Mouse (Mus musculus) T-cell, adult 2 months (primary cell): ENCODE measurements around the gene Tpm1.

Experiments used
- DNase-seq: peaks from one replicate; pipeline ENCODE4 v3.0.0; 2022; ENCODE audit warnings: low spot score

Tpm1 gene

GRCm38 (mm10) chr9:66985377-66985776 lies 63.8 kb downstream of the Tpm1 start:
- DNase-seq = peak; percentile 59

GRCm38 (mm10) chr9:66982085-66982484 lies 67.1 kb downstream of the Tpm1 start:
- no peak for DNase-seq

DNA sequence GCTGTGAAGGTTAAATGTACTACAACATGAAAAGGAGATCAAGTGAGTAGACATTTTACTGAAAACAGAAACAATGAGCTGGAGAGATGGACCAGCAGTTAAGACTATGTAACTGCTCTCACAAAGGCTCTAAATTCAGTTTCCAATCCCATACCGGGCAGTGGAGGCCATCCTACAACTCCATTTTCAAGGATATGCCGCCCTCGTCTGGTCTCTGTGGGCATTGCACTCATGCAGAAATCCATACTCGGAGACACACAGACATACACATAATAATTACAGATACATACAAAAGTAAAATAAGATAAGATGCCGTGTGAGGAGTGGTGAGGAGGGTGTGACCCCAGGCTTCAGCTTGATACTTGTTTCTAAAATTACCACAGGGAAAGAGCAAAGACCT lies 68.7 kb downstream of the Tpm1 start:
- peak; percentile 58 for DNase-seq

DNA sequence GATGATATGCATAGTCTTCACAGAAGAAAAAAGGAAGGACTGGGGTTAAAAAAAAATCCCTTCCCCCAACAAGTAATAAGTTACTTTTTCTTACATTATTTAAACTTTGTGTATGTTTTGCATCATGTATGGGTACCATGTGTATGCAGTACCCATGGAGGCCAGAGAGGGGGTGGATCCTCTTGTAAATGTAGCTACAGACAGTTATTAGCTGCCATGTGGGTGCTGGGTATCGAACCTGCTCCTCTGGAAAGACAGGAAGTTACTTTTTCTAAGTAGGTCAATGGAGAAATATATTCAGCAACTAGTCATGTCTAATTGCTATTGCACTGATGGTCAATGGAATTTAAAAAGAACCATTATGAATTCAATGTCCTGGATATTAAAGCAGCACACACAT lies 70.7 kb downstream of the Tpm1 start:
- DNase-seq = no peak

DNA sequence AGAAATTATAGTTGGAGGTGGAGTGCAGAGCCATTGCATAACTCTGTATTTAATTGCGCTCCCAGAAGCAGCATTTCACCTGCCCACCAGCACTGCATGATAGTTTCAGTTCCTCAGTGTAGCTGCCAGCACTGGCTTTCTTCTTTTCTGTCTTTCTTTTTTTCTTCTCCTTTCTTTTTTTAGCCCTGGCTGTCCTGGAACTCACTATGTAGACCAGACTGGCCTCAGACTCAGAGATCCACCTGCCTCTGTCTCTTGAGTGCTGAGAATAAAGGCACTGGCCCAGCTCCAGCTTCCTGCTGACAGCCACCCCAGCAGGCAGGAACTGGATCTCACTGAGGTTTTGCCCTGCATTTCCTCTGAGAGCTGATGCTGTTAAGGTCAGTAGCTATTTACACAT lies 71.2 kb downstream of the Tpm1 start:
- no peak for DNase-seq

DNA sequence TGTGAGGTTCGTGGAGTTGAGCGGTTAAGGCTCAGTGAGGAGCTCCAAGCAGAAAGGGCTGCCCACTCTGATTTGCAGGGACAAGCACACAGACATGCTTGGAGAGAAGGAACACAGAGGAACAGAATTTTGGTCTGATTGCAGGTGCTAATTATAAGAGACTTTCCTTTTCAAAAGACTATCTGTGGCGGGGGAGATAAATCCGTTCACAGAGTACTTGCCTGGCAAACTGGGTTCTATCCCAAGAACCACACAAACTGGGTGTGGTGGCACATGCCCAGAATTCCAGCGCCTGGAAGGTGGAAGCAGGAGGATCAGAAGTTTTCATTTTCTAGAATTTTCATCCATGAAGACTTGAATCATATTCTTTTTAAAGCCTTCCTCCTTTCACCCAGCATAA lies 72.1 kb downstream of the Tpm1 start:
- no peak for DNase-seq

DNA sequence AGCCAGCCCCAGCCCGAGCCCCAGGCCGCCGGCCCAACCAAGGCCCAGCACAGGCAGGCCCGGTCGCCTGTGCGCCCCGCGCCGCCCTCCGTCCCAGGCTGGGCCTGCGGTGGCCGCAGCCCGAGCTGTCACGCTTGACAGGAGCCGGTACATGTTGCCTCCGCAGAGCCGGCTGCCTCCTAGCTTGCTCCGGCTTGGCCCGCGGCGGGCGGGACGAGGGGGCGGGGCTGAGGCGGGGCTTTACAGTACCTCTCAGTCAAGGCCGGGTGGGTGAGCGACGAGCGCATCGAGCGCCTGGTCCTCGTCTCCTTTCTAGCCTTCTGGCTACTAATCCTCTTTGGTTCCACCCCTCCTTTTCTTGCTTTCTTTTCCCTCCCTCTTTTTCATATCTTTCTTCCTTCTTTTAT lies 74.0 kb downstream of the Tpm1 start, which contains the start of gene Lactb:
Lactb (minus strand) TSS at position 246 of the 407 bp plus-strand sequence.
- peak; percentile 93 for DNase-seq

DNA sequence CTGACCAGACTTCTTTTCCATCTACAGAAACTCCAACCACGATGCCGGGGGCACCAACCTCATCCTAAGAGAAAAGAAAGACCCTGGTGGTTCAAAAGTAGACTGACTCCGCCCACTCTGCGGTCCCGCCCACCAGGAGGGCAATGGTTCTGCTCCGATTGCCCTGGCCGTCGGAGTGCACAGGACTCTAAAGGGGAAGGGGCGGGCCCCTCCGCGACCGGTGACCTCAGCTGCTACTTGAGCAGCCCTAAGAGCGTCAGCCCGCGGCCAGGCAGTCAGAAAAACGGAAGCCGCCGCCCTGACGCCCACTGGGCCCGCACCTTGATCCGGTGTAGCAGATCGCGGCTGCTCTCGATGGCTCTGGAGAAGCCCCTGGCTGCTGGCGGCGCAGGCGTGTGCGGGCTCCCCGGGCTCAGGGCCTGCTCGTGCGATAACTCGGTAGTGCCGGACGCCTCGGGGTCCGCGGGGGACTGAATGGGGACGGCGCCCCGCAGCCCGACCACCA lies 74.4 kb downstream of the Tpm1 start:
- DNase-seq = peak; percentile 79
